Mouse (Mus musculus): ENCODE results near the gene Cracr2a. TPM values are rescaled to one million over a fixed set of nuclear protein-coding genes. Genes with fewer than 3 reads are reported as not detected.

Cracr2a gene
- polyA plus RNA-seq, 1 experiment: 0.01 TPM

DNA sequence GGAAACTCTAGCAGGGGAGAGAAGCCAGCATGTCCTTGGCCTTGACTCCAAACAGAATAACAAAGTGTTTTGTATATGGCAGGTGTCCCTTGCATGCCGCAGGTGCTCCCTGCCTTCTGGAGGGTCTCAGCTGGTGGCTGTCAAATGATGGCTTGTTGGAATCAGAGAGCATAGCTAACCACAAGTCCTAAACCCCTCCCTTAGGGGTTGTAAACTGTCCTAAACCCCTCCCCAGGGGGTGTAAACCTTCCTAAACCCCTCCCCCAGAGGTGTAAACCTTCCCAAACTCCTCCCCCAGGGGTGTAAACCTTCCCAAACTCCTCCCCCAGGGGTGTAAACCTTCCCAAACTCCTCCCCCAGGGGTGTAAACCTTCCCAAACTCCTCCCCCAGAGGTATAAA lies 55.5 kb downstream of the Cracr2a start:
- no peaks in the 10 kb centered on the region for H3K79me3 ChIP-seq (ENCODE audit: low read depth)
- no peaks in the 10 kb centered on the region for H3K79me2 ChIP-seq (ENCODE audit: control insufficient read depth, insufficient read depth)
- H3K36me3 ChIP-seq (ENCODE audit: control insufficient read depth, insufficient read depth): no peaks in the 10 kb centered on the region
- no peaks in the 10 kb centered on the region for H3K27me3 ChIP-seq (ENCODE audit: control insufficient read depth, insufficient read depth, insufficient read length)
- no peak overlapping the region for H3ac ChIP-seq (ENCODE audit: control insufficient read depth, insufficient read length, low read depth)
- TF ChIP-seq MYOG (IDR thresholded peaks at IDR 0.05; ENCODE audit: control insufficient read depth, extremely low read depth, insufficient read length): no peak
- TF ChIP-seq MAX (IDR thresholded peaks at IDR 0.05): no peak
- no peak for TF ChIP-seq USF1 (IDR thresholded peaks at IDR 0.05; ENCODE audit: low read depth)
- no peak for TF ChIP-seq MYOD1 (IDR thresholded peaks at IDR 0.05; ENCODE audit: control insufficient read depth, insufficient read length, low read depth)
- TF ChIP-seq CTCF (IDR thresholded peaks at IDR 0.05; ENCODE audit: control insufficient read depth, insufficient read depth, insufficient read length): no peak
- TF ChIP-seq FOSL1 (IDR thresholded peaks at IDR 0.05; ENCODE audit: insufficient read depth, low read length, poor library complexity, severe bottlenecking): no peak
- no peak for TF ChIP-seq CEBPB (IDR thresholded peaks at IDR 0.05; ENCODE audit: low read depth)
- no peak overlapping the region for H3K4me3 ChIP-seq (ENCODE audit: insufficient read depth, poor library complexity, severe bottlenecking)

DNA sequence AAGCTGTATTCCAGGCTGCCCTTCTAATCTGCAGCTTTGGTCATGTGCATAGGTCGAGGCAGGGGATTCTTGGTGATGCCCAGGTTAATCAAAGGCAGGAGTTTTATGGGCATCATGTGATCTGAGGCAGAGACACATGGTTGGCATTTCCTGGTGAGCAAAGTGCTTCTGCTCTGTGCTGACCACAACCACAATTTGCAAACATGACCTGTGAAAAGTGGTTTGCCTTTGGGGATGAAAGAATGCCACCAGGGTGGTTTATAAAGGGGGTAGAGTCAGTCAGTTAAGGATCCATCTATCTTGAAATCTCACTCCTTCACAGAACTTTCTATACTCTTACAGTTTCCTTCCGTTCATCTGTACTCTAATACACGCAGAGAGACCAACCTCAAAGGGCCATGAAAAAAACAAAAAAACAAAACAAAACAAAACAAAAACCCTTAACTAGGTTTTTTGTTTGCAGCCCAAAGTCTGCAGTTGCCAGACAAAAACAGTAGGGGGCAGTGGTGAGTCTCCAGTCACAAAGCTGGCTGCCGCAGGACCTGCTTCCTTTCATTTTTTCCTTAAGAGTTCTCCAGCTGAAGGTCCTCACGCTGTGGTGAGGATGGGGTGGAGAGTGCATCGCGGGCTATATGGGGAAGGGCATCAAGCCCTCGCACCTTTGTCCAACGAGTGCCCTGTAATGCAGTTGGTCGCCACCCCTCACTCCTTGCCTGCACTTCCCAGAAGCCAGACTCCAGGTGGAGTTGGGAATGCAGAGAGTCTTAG lies 56.3 kb downstream of the Cracr2a start:
- no peak for TF ChIP-seq CEBPB (IDR thresholded peaks at IDR 0.05; ENCODE audit: low read depth)
- no peak for TF ChIP-seq FOSL1 (IDR thresholded peaks at IDR 0.05; ENCODE audit: insufficient read depth, low read length, poor library complexity, severe bottlenecking)
- no peak for TF ChIP-seq MYOG (IDR thresholded peaks at IDR 0.05; ENCODE audit: control insufficient read depth, extremely low read depth, insufficient read length)
- TF ChIP-seq MYOD1 (IDR thresholded peaks at IDR 0.05; ENCODE audit: control insufficient read depth, insufficient read length, low read depth): no peak
- TF ChIP-seq CTCF (IDR thresholded peaks at IDR 0.05; ENCODE audit: control insufficient read depth, insufficient read depth, insufficient read length): no peak
- TF ChIP-seq USF1 (IDR thresholded peaks at IDR 0.05; ENCODE audit: low read depth): no peak
- TF ChIP-seq MAX (IDR thresholded peaks at IDR 0.05): no peak

DNA sequence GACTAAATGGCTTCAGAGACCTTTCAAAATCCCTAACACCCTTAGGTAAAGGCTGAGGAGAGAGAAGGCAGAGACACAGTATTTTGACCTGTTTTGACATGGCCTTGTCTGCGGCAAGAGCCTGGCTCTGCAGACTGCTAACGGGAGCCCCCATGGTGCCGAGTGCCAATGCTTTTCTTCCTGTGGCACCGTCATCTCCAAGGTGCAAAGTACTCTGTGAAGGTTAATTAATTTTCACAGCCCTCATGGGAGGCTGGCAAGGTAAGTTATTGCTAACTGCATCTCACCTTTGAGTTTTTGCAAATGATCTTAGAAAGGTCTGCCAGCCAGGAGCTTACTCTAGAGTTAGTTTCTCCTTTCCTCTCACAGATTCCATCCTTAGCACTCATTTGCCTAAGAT lies 57.5 kb downstream of the Cracr2a start:
- no peak overlapping the region for H3K4me3 ChIP-seq (ENCODE audit: insufficient read depth, poor library complexity, severe bottlenecking)
- H3ac ChIP-seq (ENCODE audit: control insufficient read depth, insufficient read length, low read depth): no peak overlapping the region
- H3K79me3 ChIP-seq (ENCODE audit: low read depth): no peaks in the 10 kb centered on the region
- no peaks in the 10 kb centered on the region for H3K79me2 ChIP-seq (ENCODE audit: control insufficient read depth, insufficient read depth)
- no peaks in the 10 kb centered on the region for H3K36me3 ChIP-seq (ENCODE audit: control insufficient read depth, insufficient read depth)
- H3K27me3 ChIP-seq (ENCODE audit: control insufficient read depth, insufficient read depth, insufficient read length): no peaks in the 10 kb centered on the region
- TF ChIP-seq CEBPB (IDR thresholded peaks at IDR 0.05; ENCODE audit: low read depth) (no peak), MYOG (IDR thresholded peaks at IDR 0.05; ENCODE audit: control insufficient read depth, extremely low read depth, insufficient read length) (no peak), CTCF (IDR thresholded peaks at IDR 0.05; ENCODE audit: control insufficient read depth, insufficient read depth, insufficient read length) (no peak), FOSL1 (IDR thresholded peaks at IDR 0.05; ENCODE audit: insufficient read depth, low read length, poor library complexity, severe bottlenecking) (no peak), MAX (IDR thresholded peaks at IDR 0.05) (no peak), MYOD1 (IDR thresholded peaks at IDR 0.05; ENCODE audit: control insufficient read depth, insufficient read length, low read depth) (no peak), USF1 (IDR thresholded peaks at IDR 0.05; ENCODE audit: low read depth) (no peak)

More for the DNA sequence above, 56.3 kb downstream of the Cracr2a start:
- Histone ChIP-seq H3K79me3 (ENCODE audit: low read depth) (no peaks in the 10 kb centered on the region), H3K4me3 (ENCODE audit: insufficient read depth, poor library complexity, severe bottlenecking) (no peak overlapping the region), H3K36me3 (ENCODE audit: control insufficient read depth, insufficient read depth) (no peaks in the 10 kb centered on the region), H3K79me2 (ENCODE audit: control insufficient read depth, insufficient read depth) (no peaks in the 10 kb centered on the region), H3ac (ENCODE audit: control insufficient read depth, insufficient read length, low read depth) (no peak overlapping the region), H3K27me3 (ENCODE audit: control insufficient read depth, insufficient read depth, insufficient read length) (no peaks in the 10 kb centered on the region)

DNA sequence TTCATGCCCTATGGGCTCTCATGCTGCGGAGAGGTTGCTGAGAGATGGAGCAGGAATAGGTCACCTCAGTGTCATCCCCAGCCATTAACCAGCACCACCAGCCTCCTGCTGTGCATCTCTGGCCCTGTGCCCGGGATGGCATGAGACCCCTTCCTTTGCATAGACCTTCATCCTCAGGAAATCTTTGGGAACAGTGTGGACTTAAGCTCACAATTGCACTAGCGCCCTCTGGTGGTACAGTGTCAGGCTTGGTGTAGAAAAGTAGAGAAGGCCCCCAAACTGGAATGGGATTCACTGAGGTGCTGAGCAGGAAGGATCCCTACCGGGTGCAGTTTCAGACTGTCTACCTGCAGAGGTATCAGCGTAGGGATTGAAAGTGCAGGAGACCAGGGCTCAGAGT lies 64.0 kb downstream of the Cracr2a start:
- H3K4me3 ChIP-seq (ENCODE audit: insufficient read depth, poor library complexity, severe bottlenecking): no peak overlapping the region
- H3K27me3 ChIP-seq (ENCODE audit: control insufficient read depth, insufficient read depth, insufficient read length): no peaks in the 10 kb centered on the region
- H3K36me3 ChIP-seq (ENCODE audit: control insufficient read depth, insufficient read depth): no peaks in the 10 kb centered on the region
- TF ChIP-seq MYOD1 (IDR thresholded peaks at IDR 0.05; ENCODE audit: control insufficient read depth, insufficient read length, low read depth): no peak
- TF ChIP-seq FOSL1 (IDR thresholded peaks at IDR 0.05; ENCODE audit: insufficient read depth, low read length, poor library complexity, severe bottlenecking): no peak
- no peak overlapping the region for H3ac ChIP-seq (ENCODE audit: control insufficient read depth, insufficient read length, low read depth)
- no peaks in the 10 kb centered on the region for H3K79me3 ChIP-seq (ENCODE audit: low read depth)
- H3K79me2 ChIP-seq (ENCODE audit: control insufficient read depth, insufficient read depth): no peaks in the 10 kb centered on the region

DNA sequence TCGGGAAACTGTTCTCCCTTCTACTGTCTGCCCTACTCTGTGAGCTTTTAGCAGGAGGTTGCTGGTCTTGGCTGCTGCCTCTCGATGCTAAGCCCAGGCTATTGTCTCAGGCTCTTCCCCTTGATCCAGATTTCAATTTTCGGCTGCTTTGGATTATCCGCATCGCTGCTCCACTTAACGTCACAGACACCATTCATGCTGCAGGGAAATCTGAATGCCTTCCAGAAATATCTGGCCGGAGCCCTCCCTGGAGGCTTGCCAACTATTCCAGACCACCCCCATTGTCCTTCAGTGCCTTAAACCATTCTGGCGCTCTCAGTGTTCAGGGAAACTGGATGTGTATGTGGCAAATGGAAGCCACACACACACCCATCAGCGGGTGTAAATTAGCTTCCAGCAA lies 66.3 kb downstream of the Cracr2a start:
- no peaks in the 10 kb centered on the region for H3K36me3 ChIP-seq (ENCODE audit: control insufficient read depth, insufficient read depth)
- no peaks in the 10 kb centered on the region for H3K79me2 ChIP-seq (ENCODE audit: control insufficient read depth, insufficient read depth)
- no peak overlapping the region for H3K4me3 ChIP-seq (ENCODE audit: insufficient read depth, poor library complexity, severe bottlenecking)

DNA sequence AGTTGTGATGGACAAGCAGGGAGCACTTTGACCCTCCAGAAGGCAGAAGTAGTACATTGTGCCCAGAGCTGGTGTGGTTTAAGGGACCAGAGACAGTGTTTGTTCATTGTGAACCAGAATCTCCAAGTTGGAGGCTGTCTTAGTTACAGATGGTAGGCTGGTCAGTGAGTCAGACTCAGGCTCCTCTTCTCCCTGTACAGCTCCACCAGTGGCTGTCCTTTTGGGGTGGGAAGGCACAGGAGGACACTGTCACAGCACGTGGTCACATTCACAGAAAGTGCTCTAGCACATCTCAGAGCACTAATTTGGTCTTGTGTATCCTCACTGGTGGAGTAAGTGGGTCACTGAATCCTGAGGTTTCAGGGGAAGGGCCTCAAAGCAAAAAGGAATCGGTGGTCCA lies 68.1 kb downstream of the Cracr2a start:
- TF ChIP-seq FOSL1 (IDR thresholded peaks at IDR 0.05; ENCODE audit: insufficient read depth, low read length, poor library complexity, severe bottlenecking) (no peak), MAX (IDR thresholded peaks at IDR 0.05) (no peak), CTCF (IDR thresholded peaks at IDR 0.05; ENCODE audit: control insufficient read depth, insufficient read depth, insufficient read length) (no peak), USF1 (IDR thresholded peaks at IDR 0.05; ENCODE audit: low read depth) (no peak), CEBPB (IDR thresholded peaks at IDR 0.05; ENCODE audit: low read depth) (no peak), MYOD1 (IDR thresholded peaks at IDR 0.05; ENCODE audit: control insufficient read depth, insufficient read length, low read depth) (no peak), MYOG (IDR thresholded peaks at IDR 0.05; ENCODE audit: control insufficient read depth, extremely low read depth, insufficient read length) (no peak)
- no peaks in the 10 kb centered on the region for H3K79me2 ChIP-seq (ENCODE audit: control insufficient read depth, insufficient read depth)
- H3K79me3 ChIP-seq (ENCODE audit: low read depth): no peaks in the 10 kb centered on the region
- H3ac ChIP-seq (ENCODE audit: control insufficient read depth, insufficient read length, low read depth): no peak overlapping the region
- H3K27me3 ChIP-seq (ENCODE audit: control insufficient read depth, insufficient read depth, insufficient read length): no peaks in the 10 kb centered on the region
- no peaks in the 10 kb centered on the region for H3K36me3 ChIP-seq (ENCODE audit: control insufficient read depth, insufficient read depth)
- H3K4me3 ChIP-seq (ENCODE audit: insufficient read depth, poor library complexity, severe bottlenecking): no peak overlapping the region

More for the DNA sequence above, 66.3 kb downstream of the Cracr2a start:
- H3K79me3 ChIP-seq (ENCODE audit: low read depth): no peaks in the 10 kb centered on the region
- no peak overlapping the region for H3ac ChIP-seq (ENCODE audit: control insufficient read depth, insufficient read length, low read depth)
- no peaks in the 10 kb centered on the region for H3K27me3 ChIP-seq (ENCODE audit: control insufficient read depth, insufficient read depth, insufficient read length)
- TF ChIP-seq CTCF (IDR thresholded peaks at IDR 0.05; ENCODE audit: control insufficient read depth, insufficient read depth, insufficient read length) (no peak), USF1 (IDR thresholded peaks at IDR 0.05; ENCODE audit: low read depth) (no peak), FOSL1 (IDR thresholded peaks at IDR 0.05; ENCODE audit: insufficient read depth, low read length, poor library complexity, severe bottlenecking) (no peak), MAX (IDR thresholded peaks at IDR 0.05) (no peak)

All from C2C12 (cell line).